Mouse (Mus musculus) midbrain, embryonic 15.5 days (tissue): ENCODE data around the gene Rab43. TPM values are rescaled to one million over a fixed set of nuclear protein-coding genes. Genes with fewer than 3 reads are reported as not detected.

Source experiments
- ATAC-seq: fragments of 200-750 bp; cut with Nextera tagmentation; replicated peaks from 2 replicates; pipeline ENCODE4 v1.8.0; 2017; ENCODE audit warnings: moderate TSS enrichment
- H3K27ac ChIP-seq: fragments of 300-500 bp; sonication (generic); 2 replicates; pipeline ENCODE4 v1.5.1; 2015; ENCODE audit warnings: mild to moderate bottlenecking, inconsistent platforms
- H3K27me3 ChIP-seq: fragments of 300-500 bp; sonication (generic); replicated peaks from 2 replicates; pipeline ENCODE4 v1.6.1; 2015; ENCODE audit warnings: inconsistent platforms
- H3K36me3 ChIP-seq: fragments of 300-500 bp; sonication (generic); replicated peaks from 2 replicates; pipeline ENCODE4 v1.6.1; 2015; ENCODE audit warnings: inconsistent platforms
- H3K4me1 ChIP-seq: fragments of 300-500 bp; sonication (generic); 2 replicates; pipeline ENCODE4 v1.6.1; 2015; ENCODE audit warnings: inconsistent platforms
- H3K4me2 ChIP-seq: fragments of 300-500 bp; sonication (generic); 2 replicates; pipeline ENCODE4 v1.6.1; 2015; ENCODE audit warnings: inconsistent platforms, mild to moderate bottlenecking, moderate library complexity
- H3K4me3 ChIP-seq: fragments of 300-500 bp; sonication (generic); 2 replicates; pipeline ENCODE4 v1.5.1; 2015; ENCODE audit warnings: mild to moderate bottlenecking, inconsistent platforms
- H3K9ac ChIP-seq: fragments of 300-500 bp; sonication (generic); 2 replicates; pipeline ENCODE4 v1.6.1; 2015; ENCODE audit warnings: mild to moderate bottlenecking, inconsistent platforms
- H3K9me3 ChIP-seq: fragments of 300-500 bp; sonication (generic); 2 replicates; pipeline ENCODE4 v1.6.1; 2016; ENCODE audit warnings: inconsistent platforms
- WGBS: fragments of 180-500 bp; shearing (Covaris S2); methylation state at CpG from one replicate; pipeline ENCODE4 v1.1.7; 2015; ENCODE audit warnings: mixed read lengths; 5-methylcytosine and 5-hydroxymethylcytosine counted together
- polyA plus RNA-seq: library from polyadenylated mRNA; unstranded; fragments of >200 nt; fragmentation: Nextera tagmentation; extraction: Ambion mirVana; gene quantifications from 2 replicates; pipeline ENCODE4 v1.2.1, GENCODE M21; 2015

The Rab43 gene
- polyA plus RNA-seq, 1 experiment from 2014 or later = 10.2 TPM

DNA sequence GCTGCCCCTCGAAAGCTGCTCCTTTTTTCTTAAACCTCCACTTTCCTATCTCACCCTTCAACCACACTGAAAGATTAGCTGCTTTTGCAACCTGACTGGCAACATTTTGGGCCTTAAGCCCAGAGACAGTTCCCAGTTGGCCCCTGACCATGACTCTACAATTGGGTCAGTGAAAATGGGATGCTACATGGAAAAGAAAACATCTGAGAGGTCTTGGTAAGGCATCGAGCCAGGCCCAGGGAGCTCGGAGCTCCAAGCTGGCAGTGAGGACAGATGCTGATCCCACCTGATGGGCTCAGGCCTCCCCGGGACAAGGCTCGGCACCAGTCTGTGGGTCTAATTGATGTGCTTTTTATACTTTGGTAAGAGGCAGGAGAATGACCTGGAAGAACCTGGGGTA, 20.1 kb downstream of the Rab43 start:
- H3K4me1 ChIP-seq = peaks cover 9% of the 10 kb centered on the region
- H3K27ac ChIP-seq = no peak overlapping the region
- peaks cover 9% of the 10 kb centered on the region; the same call in 1 of the 2 replicates for H3K36me3 ChIP-seq
- H3K27me3 ChIP-seq = no peaks in the 10 kb centered on the region
- H3K4me3 ChIP-seq = no peak overlapping the region
- H3K9me3 ChIP-seq = no peaks in the 10 kb centered on the region
- H3K9ac ChIP-seq = no peak overlapping the region
- no peak overlapping the region for H3K4me2 ChIP-seq
- ATAC-seq = no peak
- WGBS = 94% methylated on average over 5 of the region's 5 CpGs

DNA sequence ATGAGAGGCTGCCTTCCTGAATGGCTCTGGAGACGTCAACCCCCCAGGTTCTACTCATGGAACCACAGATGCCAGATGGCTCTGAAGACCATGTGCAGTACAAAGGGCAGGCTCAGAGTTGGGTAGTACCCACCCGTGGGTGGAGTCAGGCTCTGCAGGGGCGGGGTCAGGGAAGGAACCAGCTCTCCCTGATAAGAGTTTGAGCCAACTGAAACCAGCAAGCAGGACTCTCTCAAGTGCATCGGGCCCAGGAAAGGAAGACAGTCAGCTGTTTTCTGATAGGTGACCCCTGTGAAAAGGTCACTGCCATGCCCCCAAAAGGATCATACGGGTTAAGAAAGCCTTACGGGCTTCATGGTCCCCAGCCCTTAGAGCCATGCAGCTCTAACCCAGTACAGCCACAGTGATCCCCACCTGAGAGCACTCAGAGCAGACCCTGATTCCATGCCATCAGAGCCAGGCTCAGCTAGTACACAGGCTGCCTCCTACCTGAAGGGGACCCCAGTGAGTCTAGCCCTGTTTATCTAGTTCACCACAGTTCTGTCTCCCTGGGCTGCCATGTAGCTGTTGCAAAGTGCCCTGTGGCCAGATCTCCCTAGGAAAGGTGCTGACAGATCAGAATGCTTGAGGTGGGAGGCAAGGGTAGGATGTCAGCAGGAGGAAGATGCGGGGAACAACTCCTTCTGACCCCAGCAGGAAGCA, 21.0 kb downstream of the Rab43 start:
- H3K4me1 ChIP-seq = peaks cover 9% of the 10 kb centered on the region
- no peak overlapping the region for H3K27ac ChIP-seq
- no peak for ATAC-seq
- WGBS = 79% methylated on average over 7 of the region's 7 CpGs
- no peaks in the 10 kb centered on the region for H3K9me3 ChIP-seq
- H3K27me3 ChIP-seq = no peaks in the 10 kb centered on the region
- H3K9ac ChIP-seq = no peak overlapping the region
- no peak overlapping the region for H3K4me2 ChIP-seq
- no peak overlapping the region for H3K4me3 ChIP-seq
- H3K36me3 ChIP-seq = peaks cover 9% of the 10 kb centered on the region; the same call in 1 of the 2 replicates

DNA sequence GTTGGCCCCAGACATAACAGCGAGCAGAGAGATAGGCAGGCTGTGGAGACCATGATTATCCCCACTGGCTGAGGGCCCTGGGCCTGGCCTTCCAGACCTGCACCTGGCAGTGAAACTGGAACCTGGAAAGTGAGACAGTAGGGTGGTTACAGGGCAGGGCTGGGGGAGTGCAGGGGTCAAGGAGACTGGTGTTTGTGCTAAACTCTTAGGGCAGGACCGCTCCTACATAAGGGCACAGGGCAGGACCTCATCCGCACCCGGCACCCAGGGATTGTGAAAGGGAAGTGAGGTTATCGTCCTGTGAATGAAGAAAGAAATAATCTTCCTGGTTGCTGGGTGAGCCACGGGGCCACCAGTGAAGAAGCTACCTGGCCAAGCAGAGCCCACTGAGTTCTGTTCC, 22.2 kb downstream of the Rab43 start:
- Histone ChIP-seq H3K9ac (no peak overlapping the region), H3K27ac (no peak overlapping the region), H3K4me1 (peaks cover 9% of the 10 kb centered on the region), H3K9me3 (no peaks in the 10 kb centered on the region), H3K4me3 (no peak overlapping the region), H3K27me3 (no peaks in the 10 kb centered on the region), H3K4me2 (no peak overlapping the region), H3K36me3 (peaks cover 9% of the 10 kb centered on the region; the same call in 1 of the 2 replicates)
- 94% methylated on average over 6 of the region's 6 CpGs for WGBS
- ATAC-seq = no peak

DNA sequence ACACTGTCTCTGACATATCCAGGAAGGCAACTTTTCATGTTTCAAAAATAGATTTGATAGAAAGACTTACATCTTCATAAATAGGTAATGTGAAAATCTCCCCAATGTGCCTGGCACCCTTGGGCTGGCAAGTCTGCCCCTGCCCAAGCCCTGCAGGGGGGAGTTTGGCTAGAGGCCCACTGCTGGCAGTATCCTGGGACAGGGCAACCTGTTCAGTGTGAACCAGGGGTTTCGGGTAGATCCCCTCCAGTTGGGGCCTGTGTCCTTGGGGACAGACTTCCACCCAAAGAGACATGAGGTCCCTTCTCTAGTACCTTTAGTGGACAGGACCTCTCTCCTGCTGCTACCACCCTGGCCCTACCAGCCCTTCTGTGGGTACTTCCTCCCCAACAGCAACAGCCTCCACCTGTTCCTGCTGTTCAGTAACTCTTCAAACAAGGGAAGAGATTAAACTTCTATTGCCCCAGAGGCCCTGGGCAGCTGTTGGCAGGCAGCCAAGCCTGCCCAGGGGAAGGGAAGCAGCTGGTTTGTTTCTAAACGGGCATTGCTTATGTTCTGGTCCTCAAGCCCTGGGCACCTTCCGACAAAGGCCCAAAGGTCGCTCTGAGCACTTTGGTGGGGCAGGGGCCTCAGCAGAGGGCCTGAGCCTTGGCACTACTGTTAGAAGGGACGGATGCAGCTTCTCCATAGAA, 22.9 kb downstream of the Rab43 start:
- WGBS = 49% methylated on average over 5 of the region's 5 CpGs
- Histone ChIP-seq H3K27me3 (no peaks in the 10 kb centered on the region), H3K4me1 (peaks cover 9% of the 10 kb centered on the region), H3K27ac (0 out of 2 replicates have a peak overlapping the region, but pooled peaks have one; percentile 31), H3K36me3 (peaks cover 9% of the 10 kb centered on the region; the same call in 1 of the 2 replicates), H3K9me3 (no peaks in the 10 kb centered on the region), H3K4me3 (no peak overlapping the region), H3K4me2 (no peak overlapping the region), H3K9ac (no peak overlapping the region)
- no peak for ATAC-seq

DNA sequence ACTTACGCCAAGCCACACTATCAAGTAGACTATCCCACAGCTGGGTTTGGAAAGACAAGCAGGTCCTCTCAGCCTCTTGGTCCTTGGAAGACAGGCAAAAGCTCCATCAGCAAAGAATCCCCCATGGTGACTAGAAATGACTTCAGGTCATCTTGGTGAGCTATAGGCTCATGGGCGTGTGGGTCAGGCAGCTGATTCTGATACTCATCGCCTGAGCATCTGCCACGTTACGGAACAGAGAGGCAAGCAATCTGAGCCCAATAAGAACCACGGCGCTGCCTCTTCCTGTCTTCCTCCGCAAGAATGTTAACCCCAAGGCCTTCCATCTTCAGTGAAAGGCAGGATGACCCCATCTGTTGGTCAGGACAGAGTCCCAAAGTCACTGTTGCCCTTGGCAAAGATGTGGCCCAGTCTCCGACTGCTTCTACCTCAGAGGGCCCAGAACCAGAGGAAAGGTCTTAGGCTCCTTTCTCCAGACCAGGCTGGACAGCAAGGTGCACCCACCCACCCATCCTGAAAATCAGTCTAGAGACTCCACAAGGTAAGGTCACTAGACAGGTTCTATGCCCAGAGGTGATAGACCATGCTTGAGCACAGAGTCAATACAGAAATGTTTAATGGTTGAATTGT, 23.6 kb downstream of the Rab43 start:
- 95% methylated on average over 9 of the region's 9 CpGs for WGBS
- ATAC-seq = no peak

DNA sequence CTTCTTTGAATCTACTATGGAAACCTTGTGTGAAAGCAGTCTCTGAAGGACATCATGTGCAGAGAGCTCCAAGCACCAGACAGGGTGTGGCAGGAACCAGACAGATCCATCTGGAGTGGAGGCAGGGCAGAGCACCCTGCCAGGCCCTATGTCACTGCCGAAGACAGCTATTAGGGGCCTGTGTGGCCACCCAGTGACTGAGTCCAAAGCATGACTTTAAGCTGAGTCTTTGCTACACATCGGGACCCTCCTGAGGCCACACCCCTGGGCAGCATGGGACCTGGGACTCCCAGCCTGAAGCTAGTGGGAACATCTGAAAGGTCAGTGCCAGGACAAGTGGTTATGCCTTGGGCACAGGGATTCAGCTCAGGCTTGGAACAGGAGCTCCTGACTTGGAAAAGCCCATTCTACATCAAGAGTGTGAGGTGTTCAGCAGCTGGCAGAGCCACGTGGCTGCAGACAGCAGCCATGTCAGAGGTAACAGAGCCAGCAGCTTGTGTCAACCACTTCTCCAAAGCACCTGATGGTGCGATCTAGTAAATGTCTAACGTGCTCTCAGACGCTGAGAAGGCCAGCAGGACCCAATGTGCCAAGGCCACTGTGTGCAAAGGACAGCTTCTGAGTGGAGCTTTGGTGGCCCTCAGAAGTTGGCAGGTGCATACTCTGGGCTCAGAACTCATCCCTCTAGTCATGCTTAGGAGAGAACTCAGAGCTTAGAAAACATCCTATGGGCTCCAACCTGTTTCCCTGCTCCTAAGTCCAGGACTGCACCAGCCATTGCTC, 24.7 kb downstream of the Rab43 start:
- no peaks in the 10 kb centered on the region for H3K9me3 ChIP-seq
- H3K4me3 ChIP-seq = no peak overlapping the region
- 90% methylated on average over 6 of the region's 6 CpGs for WGBS
- H3K4me1 ChIP-seq = peaks cover 9% of the 10 kb centered on the region
- H3K4me2 ChIP-seq = no peak overlapping the region
- no peaks in the 10 kb centered on the region for H3K27me3 ChIP-seq
- peaks cover 6% of the 10 kb centered on the region; the same call in 1 of the 2 replicates for H3K36me3 ChIP-seq
- ATAC-seq = no peak
- no peak overlapping the region for H3K27ac ChIP-seq
- no peak overlapping the region for H3K9ac ChIP-seq

More for the DNA sequence above, 23.6 kb downstream of the Rab43 start:
- Histone ChIP-seq H3K4me2 (no peak overlapping the region), H3K36me3 (peaks cover 9% of the 10 kb centered on the region; the same call in 1 of the 2 replicates), H3K27ac (no peak overlapping the region), H3K9me3 (no peaks in the 10 kb centered on the region), H3K4me1 (peaks cover 9% of the 10 kb centered on the region), H3K9ac (no peak overlapping the region), H3K27me3 (no peaks in the 10 kb centered on the region), H3K4me3 (no peak overlapping the region)

DNA sequence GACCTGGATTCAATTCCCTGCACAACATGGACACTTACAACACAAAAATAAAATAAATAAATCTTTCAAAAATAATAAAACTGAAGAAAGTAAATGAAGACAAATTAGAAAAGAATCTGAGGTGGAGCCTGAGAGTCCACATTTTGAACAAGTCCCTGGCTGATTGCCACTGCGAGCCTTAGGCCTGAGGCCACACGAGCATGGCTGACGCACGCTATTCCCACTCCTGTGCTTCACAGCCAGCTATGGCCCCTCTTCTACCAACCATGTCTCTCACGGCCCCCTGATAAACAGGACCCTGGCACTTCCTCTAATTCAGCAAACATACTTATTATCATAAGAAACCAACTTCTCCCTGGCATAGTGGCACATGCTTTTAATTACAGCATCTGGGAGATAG, 25.3 kb downstream of the Rab43 start:
- no peak overlapping the region for H3K4me3 ChIP-seq
- H3K4me2 ChIP-seq = no peak overlapping the region
- peaks cover 9% of the 10 kb centered on the region for H3K4me1 ChIP-seq
- H3K9ac ChIP-seq = no peak overlapping the region
- no peaks in the 10 kb centered on the region for H3K9me3 ChIP-seq
- H3K27me3 ChIP-seq = no peaks in the 10 kb centered on the region
- WGBS = 87% methylated on average over 5 of the region's 5 CpGs
- no peak overlapping the region for H3K27ac ChIP-seq
- no peaks in the 10 kb centered on the region for H3K36me3 ChIP-seq
- ATAC-seq = no peak

DNA sequence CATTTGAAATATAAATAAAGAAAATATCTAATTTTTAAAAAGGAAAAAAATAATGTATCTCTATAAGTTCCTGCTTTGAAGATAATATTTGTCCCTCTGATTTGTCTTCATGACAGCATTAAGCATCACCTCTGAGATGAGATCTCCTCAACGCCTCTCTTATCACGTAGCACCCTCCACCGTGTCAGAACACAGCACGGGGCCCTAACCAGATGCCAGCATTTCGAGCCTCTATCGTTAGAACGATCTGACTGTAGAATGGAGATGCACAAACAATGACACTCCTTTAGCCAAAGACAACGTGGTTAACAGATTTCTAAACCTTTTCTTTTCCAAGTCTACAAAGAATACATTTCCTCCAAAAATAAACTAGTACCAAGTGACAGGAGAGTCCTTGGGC, 27.9 kb downstream of the Rab43 start:
- Histone ChIP-seq H3K4me2 (no peak overlapping the region), H3K4me1 (peaks cover 2% of the 10 kb centered on the region), H3K4me3 (no peak overlapping the region), H3K27me3 (no peaks in the 10 kb centered on the region), H3K27ac (no peak overlapping the region), H3K36me3 (no peaks in the 10 kb centered on the region), H3K9ac (no peak overlapping the region), H3K9me3 (no peaks in the 10 kb centered on the region)
- no peak for ATAC-seq
- WGBS = 80% methylated on average over 8 of the region's 8 CpGs

DNA sequence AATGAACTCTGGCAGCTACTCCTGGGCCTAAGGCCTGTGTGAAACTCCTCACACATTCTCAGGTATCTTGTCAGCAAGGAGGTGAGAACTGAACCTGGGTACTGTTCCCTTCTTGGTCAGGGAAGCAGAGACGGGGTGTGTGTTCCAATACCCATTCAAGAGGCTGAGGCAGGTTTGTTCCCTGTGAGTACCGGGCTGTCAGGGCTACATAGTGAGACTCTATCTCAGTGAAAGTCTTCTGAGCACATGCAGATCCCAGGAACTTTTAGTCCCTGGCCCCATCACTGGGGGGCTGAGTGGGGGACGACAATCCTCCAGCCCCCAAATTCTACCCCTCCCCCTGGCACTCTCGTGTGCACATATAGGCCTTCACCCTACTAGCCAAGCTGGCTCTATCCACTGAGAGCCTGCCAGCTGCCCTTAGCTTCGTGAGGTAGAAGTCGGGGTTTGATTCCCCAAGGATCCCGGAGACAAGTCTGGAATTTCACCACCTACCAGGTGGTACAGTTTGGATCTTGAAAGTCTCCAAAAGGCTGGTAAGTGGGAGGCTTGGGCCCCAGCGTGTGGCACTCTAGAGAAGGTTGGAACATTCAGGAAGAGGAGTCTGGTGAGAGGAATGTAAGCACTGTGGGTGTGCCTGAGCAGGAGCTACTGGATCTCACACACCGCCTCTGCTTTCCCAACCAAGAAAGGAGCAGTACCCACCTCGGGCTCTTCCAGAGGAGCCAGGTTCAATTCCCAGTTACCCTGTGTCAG, 31.2 kb downstream of the Rab43 start:
- Histone ChIP-seq H3K27ac (no peak overlapping the region), H3K9me3 (no peaks in the 10 kb centered on the region), H3K4me2 (no peak overlapping the region), H3K4me3 (no peak overlapping the region), H3K9ac (no peak overlapping the region), H3K4me1 (no peaks in the 10 kb centered on the region), H3K36me3 (no peaks in the 10 kb centered on the region), H3K27me3 (no peaks in the 10 kb centered on the region)
- WGBS = 79% methylated on average over 10 of the region's 10 CpGs
- no peak for ATAC-seq

DNA sequence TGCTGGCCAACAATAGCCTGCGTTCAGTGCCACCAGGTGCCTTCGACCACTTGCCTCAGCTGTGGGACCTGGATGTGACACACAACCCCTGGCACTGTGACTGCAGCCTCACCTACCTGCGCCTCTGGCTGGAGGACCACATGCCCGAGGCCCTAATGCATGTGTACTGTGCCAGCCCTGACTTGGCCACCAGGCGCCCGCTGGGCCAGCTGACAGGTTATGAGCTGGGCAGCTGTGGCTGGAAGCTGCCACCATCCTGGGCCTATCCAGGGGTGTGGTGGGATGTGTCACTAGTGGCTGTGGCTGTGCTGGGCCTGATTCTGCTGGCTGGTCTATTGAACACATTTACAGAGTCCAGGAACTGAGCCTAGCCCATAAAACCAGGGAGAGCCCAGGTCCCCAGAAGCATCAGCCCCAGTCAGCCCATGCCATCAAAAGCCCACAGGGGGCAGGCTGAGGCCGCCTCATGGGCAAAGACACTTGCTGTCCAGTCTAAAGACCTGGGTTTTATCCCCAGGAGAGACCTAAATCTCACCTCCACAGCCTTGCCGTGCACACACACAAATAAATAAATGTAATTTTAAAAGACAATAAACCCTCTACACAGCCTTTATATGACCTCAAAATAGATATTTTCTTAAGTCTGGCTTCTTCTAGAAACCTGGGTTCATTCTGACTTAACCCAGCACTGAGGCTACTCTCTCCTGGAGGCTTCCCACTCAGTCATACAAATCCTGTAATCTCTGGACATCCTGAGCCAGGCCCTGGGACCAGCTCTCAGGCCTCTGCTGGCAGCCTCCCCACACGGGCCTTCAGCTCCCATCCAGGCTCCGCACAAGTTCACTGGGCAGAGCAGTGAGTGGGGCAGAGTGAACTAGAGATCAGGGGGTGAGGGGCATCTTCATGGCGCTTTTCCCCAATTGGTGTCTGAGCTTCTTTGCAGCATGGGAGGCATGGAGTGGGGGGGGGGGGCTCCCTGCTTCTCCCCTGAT, 32.5 kb downstream of the Rab43 start:
- Histone ChIP-seq H3K4me3 (no peak overlapping the region), H3K27ac (no peak overlapping the region), H3K4me1 (no peaks in the 10 kb centered on the region), H3K9me3 (no peaks in the 10 kb centered on the region), H3K4me2 (no peak overlapping the region), H3K36me3 (no peaks in the 10 kb centered on the region), H3K27me3 (no peaks in the 10 kb centered on the region), H3K9ac (no peak overlapping the region)
- WGBS = 81% methylated on average over 11 of the region's 11 CpGs
- no peak for ATAC-seq
